Mouse (Mus musculus) adrenal gland, postnatal 14 days (tissue): ENCODE data around the gene Ltbp2. TPM values are rescaled to one million over a fixed set of nuclear protein-coding genes. Genes with fewer than 3 reads are reported as not detected.
A peak's percentile ranks its signal among the peaks of the same experiment; 100 is the strongest.

ENCODE experiments used
- DNase-seq: peaks from one replicate; pipeline ENCODE4 v3.0.0; 2021; ENCODE audit warnings: mixed read lengths
- long read RNA-seq, 2 experiments: library from polyadenylated mRNA; stranded (forward); transcript quantifications; one replicate each; pipeline ENCODE4 v2.0.0; 2021
- total RNA-seq: library from RNA; stranded (reverse); gene quantifications from 2 replicates; pipeline ENCODE4 v1.2.3, GENCODE M21; 2021

The Ltbp2 gene
- 11.9 and 12.4 TPM in 2 replicates for total RNA-seq
- long read RNA-seq, experiment 1, partial matches to known transcripts: 3 of 5 reads
- long read RNA-seq, experiment 1, other reads (novel, unspliced or antisense): 2 of 5 reads
- long read RNA-seq, experiment 2, partial matches to known transcripts: 1 of 1 reads
- long read RNA-seq, experiment 2, other reads (novel, unspliced or antisense): 0 of 1 reads

- DNase-seq: peak; percentile 95
Measured at GRCm38 (mm10) chr12:84876481-84877121, at the start of gene Ltbp2. TSS of gene Ltbp2 (minus strand) at chr12:84876532.

- no peak for DNase-seq
Measured at GRCm38 (mm10) chr12:84924324-84924723, 48.0 kb upstream of the Ltbp2 start.

- no peak for DNase-seq
Measured at GRCm38 (mm10) chr12:84921881-84922419, 45.6 kb upstream of the Ltbp2 start.

- DNase-seq: no peak
Measured at GRCm38 (mm10) chr12:84918809-84919208, 42.5 kb upstream of the Ltbp2 start.

- DNase-seq: no peak
Measured at GRCm38 (mm10) chr12:84917799-84918198, 41.5 kb upstream of the Ltbp2 start.

GRCm38 (mm10) chr12:84914959-84915358, 38.6 kb upstream of the Ltbp2 start:
- DNase-seq: no peak

GRCm38 (mm10) chr12:84912652-84913104, 36.3 kb upstream of the Ltbp2 start:
- no peak for DNase-seq

GRCm38 (mm10) chr12:84911640-84912039, 35.3 kb upstream of the Ltbp2 start:
- DNase-seq: no peak

GRCm38 (mm10) chr12:84910066-84910465, 33.7 kb upstream of the Ltbp2 start:
- DNase-seq: no peak

GRCm38 (mm10) chr12:84907627-84908480, 31.5 kb upstream of the Ltbp2 start:
- DNase-seq: peak; percentile 37

- no peak for DNase-seq
Measured at GRCm38 (mm10) chr12:84907024-84907626, 30.8 kb upstream of the Ltbp2 start.

- DNase-seq: no peak
Measured at GRCm38 (mm10) chr12:84904399-84904798, 28.1 kb upstream of the Ltbp2 start.

GRCm38 (mm10) chr12:84900317-84900716, 24.0 kb upstream of the Ltbp2 start:
- no peak for DNase-seq

- no peak for DNase-seq
Measured at GRCm38 (mm10) chr12:84897322-84897721, 21.0 kb upstream of the Ltbp2 start.

- no peak for DNase-seq
Measured at GRCm38 (mm10) chr12:84896235-84896634, 19.9 kb upstream of the Ltbp2 start.

- DNase-seq: no peak
Measured at GRCm38 (mm10) chr12:84893648-84894628, 17.6 kb upstream of the Ltbp2 start.

GRCm38 (mm10) chr12:84890289-84890688, 14.0 kb upstream of the Ltbp2 start:
- no peak for DNase-seq

GRCm38 (mm10) chr12:84885107-84885876, 9.0 kb upstream of the Ltbp2 start:
- peak; percentile 82 for DNase-seq

- no peak for DNase-seq
Measured at GRCm38 (mm10) chr12:84884423-84885076, 8.2 kb upstream of the Ltbp2 start.

- DNase-seq: no peak
Measured at GRCm38 (mm10) chr12:84882796-84883195, 6.5 kb upstream of the Ltbp2 start.
